Mouse (Mus musculus) heart, adult 8-10 months (tissue): ENCODE data around the gene Gbp9. TPM values are rescaled to one million over a fixed set of nuclear protein-coding genes. Genes with fewer than 3 reads are reported as not detected.
"Not testable (repeated sequence)": the region's sequence is repeated elsewhere in the genome, so short reads cannot be mapped to it uniquely, and the experiment has no call there.

Source experiments
- DNase-seq: peaks from one replicate; pipeline ENCODE4 v3.0.0; 2022; ENCODE audit warnings: low spot score
- total RNA-seq, 4 experiments: library from RNA; stranded (reverse); gene quantifications; 2 replicates each; pipeline ENCODE4 v1.2.4; 2022

The Gbp9 gene
- total RNA-seq, 4 experiments from 2014 or later, result 6.5 to 9.4 (median 7.4) TPM

GRCm38 (mm10) chr5:105060224-105060623, 79.1 kb downstream of the Gbp9 start:
- no peak for DNase-seq

GRCm38 (mm10) chr5:105055279-105055678, 84.1 kb downstream of the Gbp9 start:
- DNase-seq, result no peak

GRCm38 (mm10) chr5:105053471-105054169, 85.7 kb downstream of the Gbp9 start:
- not testable (repeated sequence) for DNase-seq

DNA sequence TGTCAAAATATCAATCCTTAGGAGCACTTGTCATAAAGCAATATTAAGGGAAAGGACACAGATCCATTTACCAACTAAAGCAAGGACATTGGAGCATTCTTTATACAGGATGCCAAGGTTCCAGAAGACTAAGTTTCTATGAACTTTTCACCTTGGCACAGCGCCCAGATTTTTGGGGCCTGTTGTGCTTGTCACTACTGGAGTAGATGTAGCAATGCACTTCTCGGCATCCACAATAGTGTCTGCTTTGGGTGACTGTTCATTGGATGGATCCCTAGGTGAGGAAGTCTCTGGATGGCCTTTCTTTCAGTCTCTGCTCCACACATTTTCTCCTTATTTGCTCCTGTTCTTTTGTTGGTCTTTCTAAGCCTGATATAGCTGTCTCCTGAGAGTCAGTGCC, 107.0 kb downstream of the Gbp9 start:
- no peak for DNase-seq

Other genes with a start within 250 kb of the Gbp9 start
- gene Abcg3, start 156.8 kb downstream of the Gbp9 start, total RNA-seq, result under 1 TPM; 0.09 to 0.35 (median 0.22) TPM
- under 1 TPM in 3 of 4 experiments, not detected in 1; 0.23 to 0.72 (median 0.47) TPM for gene Gbp8, start within 50 bp of the Gbp9 start, total RNA-seq
- 1 to 10 TPM; 4.1 to 6.9 (median 5.7) TPM for gene Gbp4, start within 50 bp of the Gbp9 start, total RNA-seq
- 1 to 10 TPM in 2 of 4 experiments, under 1 TPM in 2; 0.22 to 3.6 (median 0.87) TPM for gene Gbp10, start 100.0 kb upstream of the Gbp9 start, total RNA-seq
- gene Gm43302, start 154.2 kb upstream of the Gbp9 start, total RNA-seq, result 1 to 10 TPM in 1 of 4 experiments, under 1 TPM in 2, not detected in 1; 0.31 to 3.6 (median 0.71) TPM
- gene Gbp6, start 154.2 kb upstream of the Gbp9 start, total RNA-seq, result 10 to 100 TPM in 3 of 4 experiments, 1 to 10 TPM in 1; 8.9 to 41.6 (median 17.9) TPM